Mouse (Mus musculus) gastrocnemius, postnatal 25 days (tissue): ENCODE results near the gene BC005561. TPM values are rescaled to one million over a fixed set of nuclear protein-coding genes. Genes with fewer than 3 reads are reported as not detected.
"Not testable (repeated sequence)": the region's sequence is repeated elsewhere in the genome, so short reads cannot be mapped to it uniquely, and the experiment has no call there.

Experiments
- DNase-seq: peaks from one replicate; pipeline ENCODE4 v3.0.0; 2022
- long read RNA-seq, 2 experiments: library from polyadenylated mRNA; stranded (forward); transcript quantifications; one replicate each; pipeline ENCODE4 v2.0.0; 2021
- total RNA-seq, 2 experiments: library from RNA; stranded (reverse); gene quantifications; 1 replicate in 1 of 2; 2 replicates in 1 of 2; pipeline ENCODE4 v1.2.3; 2021

BC005561 gene
- 1 to 10 TPM; 3.7 to 4.7 TPM for total RNA-seq
- long read RNA-seq, experiment 1, full-length matches to known transcripts = 3 of 3 reads
- long read RNA-seq, experiment 1, partial matches to known transcripts = 0 of 3 reads
- long read RNA-seq, experiment 1, other reads (novel, unspliced or antisense) = 0 of 3 reads
- long read RNA-seq, experiment 2, full-length matches to known transcripts = 4 of 4 reads
- long read RNA-seq, experiment 2, partial matches to known transcripts = 0 of 4 reads
- long read RNA-seq, experiment 2, other reads (novel, unspliced or antisense) = 0 of 4 reads

- peak; percentile 77 for DNase-seq
Observed at GRCm38 (mm10) chr5:104508195-104508891, at the start of gene BC005561. BC005561 (plus strand) TSS chr5:104508352.

DNA sequence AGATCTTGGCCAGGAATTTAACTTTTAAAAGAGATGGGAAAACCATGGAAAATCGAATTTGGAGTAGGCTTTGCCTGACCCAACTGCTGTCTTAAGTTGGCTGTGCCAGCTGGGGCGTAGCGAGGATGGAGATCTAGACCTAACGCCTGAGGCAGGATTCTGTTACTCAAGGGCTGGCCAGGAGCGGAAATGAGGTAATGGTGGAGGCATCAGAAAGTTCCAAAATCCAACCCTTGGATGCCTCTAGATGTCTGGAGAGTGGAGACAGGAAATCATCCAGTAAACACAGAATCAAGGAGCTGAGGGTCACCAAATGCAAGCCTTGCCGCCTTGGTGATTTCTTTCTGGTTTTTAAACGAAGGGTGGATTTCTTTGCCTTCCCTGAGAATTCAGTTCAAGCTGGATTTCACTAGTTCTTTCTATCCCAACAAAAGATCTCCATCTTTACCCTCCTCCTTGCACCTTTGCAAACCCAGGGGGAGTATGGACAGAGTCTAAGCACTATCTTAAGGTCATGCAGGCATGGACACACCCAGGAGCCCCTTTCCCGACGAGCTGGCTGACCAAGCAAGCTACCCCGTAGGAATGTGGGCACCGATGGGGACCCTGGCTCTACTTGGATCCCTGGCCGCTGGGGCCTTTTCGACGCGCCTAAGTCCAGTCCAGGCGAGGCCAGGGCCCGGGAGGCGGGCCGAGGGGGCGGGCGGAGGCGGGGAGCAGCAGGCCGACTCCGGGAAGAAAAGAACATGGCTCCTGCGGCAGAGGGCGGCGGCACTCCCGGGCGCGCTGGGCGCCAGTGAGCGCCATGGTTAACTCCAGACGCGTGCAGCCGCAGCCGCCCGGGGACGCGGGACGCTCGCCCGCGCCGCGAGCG, 49.1 kb upstream of the BC005561 start, which contains the start of gene Pkd2:
Gene Pkd2 (plus strand): TSS at position 619 of the 874 bp plus-strand sequence.
- DNase-seq = peak; percentile 83

- peak; percentile 20 for DNase-seq
Observed at GRCm38 (mm10) chr5:104459706-104460455, 48.3 kb upstream of the BC005561 start.

DNA sequence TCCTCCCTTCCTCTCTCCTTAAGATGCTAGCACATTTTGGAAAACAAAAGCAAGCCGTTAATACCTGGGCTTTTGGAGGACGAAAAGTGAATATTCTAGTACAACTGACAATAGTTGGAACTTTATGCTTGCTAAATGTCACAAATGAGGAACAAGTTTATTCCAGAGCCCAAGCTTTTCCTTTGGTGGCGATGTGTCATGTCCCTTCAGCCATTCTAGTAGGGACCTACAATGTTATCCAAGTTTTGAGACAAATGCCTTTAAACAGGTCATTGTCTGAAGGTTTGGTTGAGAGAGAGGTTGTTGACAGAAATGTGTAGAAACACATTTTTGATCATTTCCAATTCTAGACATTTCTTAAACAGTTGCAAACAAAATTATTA, 47.7 kb upstream of the BC005561 start:
- peak; percentile 9 for DNase-seq

GRCm38 (mm10) chr5:104460856-104461255, 47.3 kb upstream of the BC005561 start:
- DNase-seq = peak; percentile 7

DNA sequence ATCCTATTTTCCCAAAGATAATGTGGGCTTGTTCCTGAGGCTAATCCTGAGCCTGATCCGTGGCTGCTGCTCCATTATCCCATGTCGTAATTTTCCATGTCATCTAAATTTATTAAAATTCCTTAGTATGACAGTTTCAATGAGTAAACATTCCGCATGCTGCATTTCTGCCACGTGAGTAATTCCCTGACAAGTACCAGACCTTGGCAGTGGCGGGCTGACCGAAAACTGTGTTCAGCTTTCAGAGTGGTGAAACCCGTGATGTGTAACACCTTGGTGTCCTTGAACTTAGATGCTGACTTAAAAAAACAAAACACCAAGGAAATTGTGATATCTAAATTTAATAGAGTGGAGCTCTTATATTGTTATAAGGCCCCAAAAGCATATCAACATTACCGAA, 42.9 kb upstream of the BC005561 start:
- DNase-seq = no peak

GRCm38 (mm10) chr5:104465731-104466130, 42.4 kb upstream of the BC005561 start:
- DNase-seq = peak; percentile 70

GRCm38 (mm10) chr5:104466816-104467215, 41.3 kb upstream of the BC005561 start:
- no peak for DNase-seq

- no peak for DNase-seq
Observed at GRCm38 (mm10) chr5:104468586-104468985, 39.6 kb upstream of the BC005561 start.

GRCm38 (mm10) chr5:104470981-104471391, 37.2 kb upstream of the BC005561 start:
- DNase-seq = no peak

DNA sequence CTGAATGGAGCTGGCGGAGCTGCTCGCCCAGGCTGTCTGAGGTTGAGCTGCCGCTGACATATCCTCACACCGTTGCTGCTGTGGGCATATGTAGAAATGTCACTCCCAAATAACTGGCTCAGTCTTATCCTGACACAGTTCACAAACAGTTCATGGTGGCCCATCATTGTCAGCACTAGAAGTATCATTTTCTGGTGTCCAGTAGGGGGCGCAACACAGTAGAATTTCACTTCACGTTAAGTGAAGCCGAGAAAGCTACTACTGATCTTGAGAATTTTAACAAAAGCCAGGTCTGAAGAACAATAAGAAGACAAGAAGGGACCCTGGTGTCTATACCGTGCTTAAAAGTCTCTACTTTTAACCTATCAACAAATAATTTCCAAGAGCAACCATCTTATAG, 35.8 kb upstream of the BC005561 start:
- DNase-seq = no peak

DNA sequence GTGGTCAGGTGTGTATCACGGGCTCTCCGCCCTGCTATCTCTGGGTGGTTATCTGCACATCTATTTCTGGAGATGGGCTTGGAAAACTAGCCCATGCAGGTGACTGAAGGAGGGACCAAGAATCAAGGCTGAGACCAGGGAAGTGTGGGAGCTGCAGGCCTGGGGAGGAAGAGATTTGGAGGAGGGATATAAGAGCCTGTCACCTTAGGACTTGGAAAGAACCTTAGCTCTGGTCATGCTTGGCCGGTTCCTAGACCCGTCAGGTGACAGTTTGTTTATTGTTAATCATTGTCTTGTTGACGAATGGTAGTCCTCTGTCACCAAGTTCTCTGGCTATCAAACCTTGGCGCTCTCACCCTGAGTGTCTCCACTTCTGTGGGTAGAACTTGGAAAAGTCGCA, 27.8 kb upstream of the BC005561 start:
- no peak for DNase-seq

DNA sequence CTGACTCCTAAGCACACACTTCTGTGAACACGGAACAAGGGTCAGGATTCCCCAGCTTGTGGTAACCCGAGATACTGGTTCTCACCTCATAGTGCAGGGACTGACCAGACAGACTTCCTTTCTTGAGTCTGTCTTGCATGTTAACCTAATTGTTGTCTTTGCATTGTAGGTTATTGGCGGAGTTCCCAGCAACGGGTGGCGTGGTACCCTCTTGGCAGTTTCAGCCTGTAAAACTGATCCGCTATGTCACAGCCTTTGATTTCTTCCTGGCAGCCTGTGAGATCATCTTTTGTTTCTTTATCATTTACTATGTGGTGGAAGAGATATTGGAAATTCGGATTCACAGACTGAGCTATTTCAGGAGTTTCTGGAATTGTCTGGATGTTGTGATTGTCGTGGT, 25.3 kb upstream of the BC005561 start:
- DNase-seq = no peak

DNA sequence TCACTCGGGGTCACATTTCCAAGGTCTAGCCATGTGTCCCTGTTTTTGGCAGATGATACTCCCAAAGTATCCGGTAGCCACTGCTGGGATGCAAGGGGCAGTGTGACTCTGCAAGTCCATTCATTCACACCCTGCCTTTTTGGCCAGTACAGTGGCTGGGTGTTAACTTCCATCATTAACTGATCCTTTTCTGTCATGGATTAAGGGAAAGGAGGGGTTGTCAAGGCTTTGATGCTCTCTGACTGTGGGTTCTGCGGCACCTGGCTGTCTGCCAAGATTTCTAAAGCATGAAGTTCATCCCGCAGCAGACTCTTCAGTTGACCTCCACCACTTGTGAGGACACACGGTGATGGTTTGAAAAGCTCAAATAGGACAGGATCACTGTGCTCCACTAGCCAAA, 16.6 kb upstream of the BC005561 start:
- peak; percentile 18 for DNase-seq

DNA sequence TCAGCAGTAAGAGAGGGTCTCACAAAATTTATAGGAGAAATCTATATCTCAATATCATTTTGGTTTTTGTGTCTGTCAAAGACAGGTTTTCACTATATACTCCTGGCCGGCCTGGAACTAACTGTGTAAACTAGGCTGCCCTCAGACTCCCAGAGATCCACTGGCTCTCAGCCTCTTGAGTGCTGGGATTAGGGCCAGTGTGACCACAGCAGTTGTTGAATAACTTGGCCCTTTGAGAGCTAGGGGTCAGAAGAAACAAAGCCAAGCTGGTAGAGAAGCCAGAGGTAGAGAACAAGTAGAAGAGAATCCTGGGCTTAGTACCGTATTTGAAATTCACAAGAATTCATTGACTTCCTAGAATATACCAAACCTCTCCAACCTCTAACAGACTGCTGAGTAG, 3.3 kb upstream of the BC005561 start:
- DNase-seq = no peak

- no peak for DNase-seq
Observed at GRCm38 (mm10) chr5:104507829-104508194, 340 bp upstream of the BC005561 start.

DNA sequence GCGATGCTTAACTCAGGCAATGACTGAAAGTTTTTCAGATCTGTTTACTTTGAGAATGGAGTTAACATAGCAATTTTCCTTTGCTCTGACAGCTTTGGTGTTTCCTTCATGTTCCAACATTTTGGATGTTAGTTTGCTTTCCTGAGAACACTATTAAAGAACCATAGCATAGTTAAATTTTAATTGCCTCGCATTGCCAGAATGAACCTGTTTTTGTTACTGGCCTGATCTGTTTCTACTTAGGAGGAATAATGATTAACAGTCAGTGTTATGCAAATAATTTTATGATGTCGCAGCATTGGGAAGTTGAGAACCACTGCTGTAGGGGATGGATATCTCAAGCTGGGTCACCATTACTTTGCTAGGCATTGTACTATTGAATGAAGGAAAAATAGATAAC, 3.1 kb downstream of the BC005561 start:
- no peak for DNase-seq

DNA sequence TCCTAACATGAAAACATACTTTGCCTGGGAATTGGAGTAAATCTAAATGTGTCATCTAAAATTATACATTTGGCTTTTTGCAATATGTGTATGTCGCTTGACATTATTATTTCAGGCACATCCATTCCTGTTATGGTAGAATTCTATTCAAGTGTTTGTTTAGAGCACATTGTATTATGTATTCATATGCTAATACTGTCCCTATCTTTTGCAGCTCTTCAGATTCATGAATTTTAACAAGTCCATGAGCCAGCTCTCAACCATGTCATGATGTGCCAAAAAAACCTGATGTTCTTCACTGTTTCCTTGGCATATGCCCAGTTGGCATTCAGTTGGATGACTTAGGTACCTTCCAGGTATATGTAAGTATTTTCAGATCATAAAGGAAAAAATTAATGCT, 30.5 kb downstream of the BC005561 start:
- no peak for DNase-seq

DNA sequence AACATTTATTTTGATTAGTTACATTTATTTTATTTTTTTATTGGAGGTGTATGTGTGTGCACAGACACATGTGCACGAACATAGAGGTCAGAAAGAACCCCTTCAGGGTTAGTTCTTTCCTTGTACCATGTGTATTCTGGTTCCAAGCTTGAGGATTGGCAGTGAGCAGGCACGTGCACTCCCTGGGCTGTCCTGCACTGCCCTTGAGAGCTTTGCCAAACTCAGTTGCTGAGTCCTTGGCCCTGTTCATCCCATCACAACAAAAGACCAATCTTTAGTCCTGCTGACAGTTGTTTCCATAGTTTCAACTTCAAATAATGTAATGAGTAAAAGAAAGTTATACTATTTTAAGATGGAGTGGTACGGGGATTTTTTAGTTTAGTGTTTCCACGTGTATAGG, 31.2 kb downstream of the BC005561 start:
- no peak for DNase-seq

DNA sequence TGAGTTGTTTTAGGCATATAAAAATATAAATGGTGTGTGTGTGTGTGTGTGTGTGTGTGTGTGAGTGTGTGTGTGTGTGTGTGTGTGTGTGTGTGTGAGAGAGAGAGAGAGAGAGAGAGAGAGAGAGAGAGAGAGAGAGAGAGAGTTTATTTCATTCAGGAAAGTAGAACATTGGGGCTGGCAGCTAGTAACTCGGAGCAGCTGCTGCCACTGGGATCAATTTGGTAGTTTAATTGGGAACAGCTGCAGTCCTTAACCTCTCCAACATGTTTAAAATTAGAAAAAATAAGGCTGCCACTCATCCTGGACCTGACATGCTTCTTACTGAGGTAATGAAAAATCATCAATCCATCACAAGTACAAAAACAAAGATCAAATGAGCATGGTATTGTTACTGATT, 59.9 kb downstream of the BC005561 start:
- not testable (repeated sequence) for DNase-seq

- DNase-seq = peak; percentile 16
Observed at GRCm38 (mm10) chr5:104570766-104571165, 62.6 kb downstream of the BC005561 start.

- DNase-seq = peak; percentile 84
Observed at GRCm38 (mm10) chr5:104571282-104571921, 63.2 kb downstream of the BC005561 start.
